Mouse (Mus musculus) intestine, postnatal 0 days (tissue): Measurements from ENCODE around the gene Btk. TPM values are rescaled to one million over a fixed set of nuclear protein-coding genes. Genes with fewer than 3 reads are reported as not detected.
"Not testable (repeated sequence)": the region's sequence is repeated elsewhere in the genome, so short reads cannot be mapped to it uniquely, and the experiment has no call there.

Experiments used
- ATAC-seq: fragments of 200-750 bp; cut with Nextera tagmentation; 2 replicates; pipeline ENCODE4 v1.8.0; 2017; ENCODE audit warnings: mild to moderate bottlenecking, moderate TSS enrichment, moderate library complexity
- H3K27ac ChIP-seq: fragments of 300-500 bp; sonication (generic); 2 replicates; pipeline ENCODE4 v1.5.1; 2014; ENCODE audit warnings: mild to moderate bottlenecking, low read depth, low read length, moderate library complexity
- H3K27me3 ChIP-seq: fragments of 300-500 bp; sonication (generic); replicated peaks from 2 replicates; pipeline ENCODE4 v1.6.1; 2014; ENCODE audit warnings: low read length, mixed read lengths; ENCODE audit not compliant: control insufficient read depth, insufficient read depth
- H3K36me3 ChIP-seq: fragments of 300-500 bp; sonication (generic); 2 replicates; pipeline ENCODE4 v1.6.1; 2014; ENCODE audit warnings: mild to moderate bottlenecking, moderate library complexity; ENCODE audit not compliant: control insufficient read depth, insufficient read depth
- H3K4me1 ChIP-seq: fragments of 300-500 bp; sonication (generic); replicated peaks from 2 replicates; pipeline ENCODE4 v1.6.1; 2014; ENCODE audit warnings: antibody characterized with exemption, low read length, mixed read lengths; ENCODE audit not compliant: control insufficient read depth, insufficient read depth
- H3K4me2 ChIP-seq: fragments of 300-500 bp; sonication (generic); replicated peaks from 2 replicates; pipeline ENCODE4 v1.6.1; 2014; ENCODE audit warnings: low read depth, mild to moderate bottlenecking, moderate library complexity
- H3K4me3 ChIP-seq: fragments of 300-500 bp; sonication (generic); 2 replicates; pipeline ENCODE4 v1.5.1; 2014; ENCODE audit warnings: low read depth, low read length
- H3K9ac ChIP-seq: fragments of 300-500 bp; sonication (generic); 2 replicates; pipeline ENCODE4 v1.6.1; 2014; ENCODE audit warnings: mild to moderate bottlenecking, low read depth, low read length
- H3K9me3 ChIP-seq: fragments of 300-500 bp; sonication (generic); 2 replicates; pipeline ENCODE4 v1.6.1; 2016; ENCODE audit warnings: mixed run types; ENCODE audit not compliant: control insufficient read depth
- CTCF ChIP-seq: sonication (generic); IDR thresholded peaks from 2 replicates; pipeline ENCODE4 v1.5.1; 2016; ENCODE audit warnings: low read depth, mild to moderate bottlenecking, control low read depth, antibody characterized with exemption, moderate library complexity
- WGBS: fragments of 180-500 bp; shearing (Covaris S2); extraction: QIAGEN DNeasy Blood & Tissue Kit; methylation state at CpG from one replicate; pipeline ENCODE4 v1.1.7; 2014; 5-methylcytosine and 5-hydroxymethylcytosine counted together
- polyA plus RNA-seq: library from polyadenylated mRNA; unstranded; fragments of >200 nt; fragmentation: Nextera tagmentation; extraction: Ambion mirVana; gene quantifications from 2 replicates; pipeline ENCODE4 v1.2.1, GENCODE M21; 2015

The Btk gene
- polyA plus RNA-seq, 1 experiment from 2014 or later: 0.83 TPM

DNA sequence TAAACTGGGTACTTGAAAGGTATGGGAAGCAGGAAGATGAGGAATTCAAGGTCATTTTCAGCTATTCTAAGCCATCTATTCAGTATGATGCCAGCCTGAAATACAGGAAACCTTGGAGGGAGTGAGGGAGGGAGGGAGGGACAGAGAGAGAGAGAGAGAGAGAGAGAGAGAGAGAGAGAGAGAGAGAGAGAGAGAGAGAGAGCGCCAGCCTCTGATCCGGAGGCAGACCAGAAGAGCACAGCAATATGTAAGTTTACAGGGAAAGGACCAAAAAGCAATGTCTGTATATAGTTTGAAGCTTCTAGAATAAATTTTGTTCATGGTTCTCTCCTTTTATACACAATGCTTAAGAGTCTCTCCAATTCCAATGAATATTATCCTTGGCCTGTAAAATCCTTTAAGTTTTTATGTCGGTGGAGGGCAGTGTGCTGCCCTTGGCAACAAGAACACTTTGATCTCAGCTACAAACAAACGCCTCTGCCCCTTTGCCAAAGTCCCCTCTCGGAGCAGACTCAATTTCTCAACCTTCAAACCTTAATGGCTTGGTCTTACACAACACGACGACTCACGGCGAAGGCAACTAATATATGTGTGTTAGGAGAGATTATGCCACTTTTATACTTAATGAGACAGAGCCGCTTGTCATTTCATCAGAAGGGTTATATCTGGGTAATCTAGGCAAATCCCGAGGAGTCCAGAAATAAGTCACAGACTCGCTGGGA, 42.8 kb downstream of the Btk start:
- no peak for TF ChIP-seq CTCF
- peak overlapping the region; percentile 51; the same call in 1 of the 2 replicates for H3K9ac ChIP-seq
- 28% methylated on average over 12 of the region's 12 CpGs for WGBS
- peak overlapping the region; percentile 87 for H3K27ac ChIP-seq
- ATAC-seq: peak; percentile 39
- H3K4me3 ChIP-seq: peak overlapping the region; percentile 52
- H3K9me3 ChIP-seq: no peaks in the 10 kb centered on the region
- no peaks in the 10 kb centered on the region for H3K36me3 ChIP-seq
- peak overlapping the region; percentile 69 for H3K4me2 ChIP-seq
- H3K4me1 ChIP-seq: no peaks in the 10 kb centered on the region
- no peaks in the 10 kb centered on the region for H3K27me3 ChIP-seq

DNA sequence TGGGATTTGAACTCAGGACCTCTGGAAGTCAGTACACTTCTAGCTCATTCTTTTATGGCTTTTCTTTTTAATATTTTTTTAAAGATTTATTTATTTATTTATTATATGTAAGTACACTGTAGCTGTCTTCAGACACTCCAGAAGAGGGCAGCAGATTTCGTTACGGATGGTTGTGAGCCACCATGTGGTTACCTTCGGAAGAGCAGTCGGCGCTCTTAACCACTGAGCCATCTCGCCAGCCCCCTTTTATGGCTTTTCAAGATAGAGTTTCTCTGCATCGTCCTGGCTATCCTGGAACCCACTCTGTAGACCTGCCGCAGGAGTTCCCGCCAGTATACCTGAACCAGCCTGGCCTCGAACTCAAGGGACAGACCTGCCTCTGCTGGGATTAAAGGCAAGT, 43.6 kb downstream of the Btk start:
- H3K27ac ChIP-seq, H3K4me1 ChIP-seq, H3K9ac ChIP-seq, ATAC-seq, H3K36me3 ChIP-seq, H3K27me3 ChIP-seq, H3K9me3 ChIP-seq: not testable (repeated sequence)
- TF ChIP-seq CTCF: peak; percentile 52
- Histone ChIP-seq H3K4me3 (0 out of 2 replicates have a peak overlapping the region, but pooled peaks have one; percentile 52), H3K4me2 (peak overlapping the region; percentile 69; the same call in 1 of the 2 replicates)
- 77% methylated on average over 10 of the region's 10 CpGs for WGBS

DNA sequence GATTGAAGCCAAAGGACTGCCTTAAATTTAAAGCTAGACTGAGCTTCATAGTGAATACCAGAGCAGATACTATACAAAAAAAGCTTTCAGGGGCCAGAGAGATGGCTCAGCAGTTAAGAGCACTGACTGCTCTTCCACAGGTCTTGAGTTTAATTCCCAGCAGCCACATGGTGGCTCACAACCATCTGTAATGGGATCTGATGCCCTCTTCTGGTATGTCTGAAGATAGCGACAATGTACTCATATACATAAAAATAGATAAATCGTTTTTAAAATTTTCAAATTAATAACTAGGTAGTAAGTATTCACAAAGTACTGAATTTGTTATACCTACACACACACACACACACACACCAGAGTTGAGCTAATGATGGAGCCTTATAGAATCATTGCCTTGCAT, 50.0 kb downstream of the Btk start:
- Histone ChIP-seq H3K9me3 (no peaks in the 10 kb centered on the region), H3K27me3 (no peaks in the 10 kb centered on the region), H3K4me3 (no peak overlapping the region), H3K4me1 (no peaks in the 10 kb centered on the region), H3K27ac (no peak overlapping the region), H3K36me3 (no peaks in the 10 kb centered on the region), H3K9ac (no peak overlapping the region), H3K4me2 (no peak overlapping the region)
- no peak for TF ChIP-seq CTCF
- WGBS: 77% methylated on average over 2 of the region's 2 CpGs
- no peak for ATAC-seq

DNA sequence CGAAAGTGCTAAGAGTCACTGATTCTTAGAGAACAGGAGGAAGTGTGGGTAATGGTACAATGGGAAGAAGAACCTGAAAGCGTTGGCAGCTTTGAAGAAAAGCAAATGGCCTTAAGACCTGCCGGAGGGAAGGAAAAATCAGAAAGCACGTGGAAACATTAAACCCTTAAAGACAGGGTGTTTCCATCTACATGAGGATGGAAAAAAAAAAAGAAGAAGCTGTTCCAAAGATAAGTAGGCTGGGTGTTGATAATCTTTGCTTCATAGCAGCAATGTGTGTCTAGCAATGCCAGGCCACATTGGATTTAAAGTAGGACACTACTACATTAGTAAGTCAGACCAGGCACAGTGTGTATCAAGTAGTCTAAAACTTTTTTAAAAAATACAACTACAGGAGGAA, 58.1 kb downstream of the Btk start:
- no peak overlapping the region for H3K4me3 ChIP-seq
- no peak for ATAC-seq
- TF ChIP-seq CTCF: no peak
- H3K9ac ChIP-seq: no peak overlapping the region
- H3K27me3 ChIP-seq: no peaks in the 10 kb centered on the region
- H3K4me2 ChIP-seq: no peak overlapping the region
- no peaks in the 10 kb centered on the region for H3K9me3 ChIP-seq
- WGBS: 77% methylated on average over 4 of the region's 4 CpGs
- no peaks in the 10 kb centered on the region for H3K4me1 ChIP-seq
- no peaks in the 10 kb centered on the region for H3K36me3 ChIP-seq
- no peak overlapping the region for H3K27ac ChIP-seq

DNA sequence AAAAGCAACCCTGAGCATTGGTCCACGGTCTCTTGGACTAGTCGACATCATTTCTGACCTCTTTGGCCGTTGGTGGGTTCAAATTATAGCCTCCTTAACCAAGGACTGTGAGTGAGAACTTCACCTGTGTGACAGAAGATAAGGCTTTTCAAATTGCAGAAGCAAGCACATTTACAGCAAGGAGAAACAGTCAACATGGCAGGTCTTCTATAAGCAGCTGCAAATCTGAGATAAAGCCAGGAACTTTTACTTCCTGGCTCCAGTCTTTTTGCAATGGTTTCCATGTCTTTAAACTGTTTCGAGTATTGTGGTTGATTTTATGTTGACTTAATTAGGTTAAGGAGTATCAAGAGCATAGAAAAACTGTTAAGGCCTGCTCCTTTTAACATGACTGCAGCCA, 59.6 kb downstream of the Btk start:
- WGBS: 69% methylated on average over 4 of the region's 4 CpGs

DNA sequence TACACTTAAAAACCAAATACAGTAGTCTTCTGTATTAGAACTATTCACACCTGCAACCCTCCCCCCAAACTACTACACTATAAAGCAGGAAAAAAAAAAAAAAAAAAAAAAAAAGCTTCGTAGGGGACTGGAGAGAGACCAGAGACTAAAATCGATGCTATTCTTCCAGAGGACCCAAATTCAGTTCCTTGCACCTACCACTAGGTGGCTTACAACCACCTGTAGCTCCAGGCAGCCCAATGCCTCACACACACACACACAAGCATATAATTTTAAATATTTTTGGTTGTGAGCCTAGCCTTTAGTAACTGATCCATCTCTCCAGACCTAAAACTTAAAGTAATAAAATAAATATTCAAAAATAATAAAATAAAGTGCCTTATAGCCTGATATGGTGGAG, 73.9 kb downstream of the Btk start:
- Histone ChIP-seq H3K4me1 (no peaks in the 10 kb centered on the region), H3K9me3 (no peaks in the 10 kb centered on the region), H3K4me3 (no peak overlapping the region), H3K4me2 (no peak overlapping the region), H3K36me3 (no peaks in the 10 kb centered on the region), H3K9ac (no peak overlapping the region), H3K27me3 (no peaks in the 10 kb centered on the region), H3K27ac (no peak overlapping the region)
- ATAC-seq: no peak
- TF ChIP-seq CTCF: peak; percentile 62
- WGBS: 37% methylated on average over 2 of the region's 2 CpGs

More for the DNA sequence above, 59.6 kb downstream of the Btk start:
- no peaks in the 10 kb centered on the region for H3K27me3 ChIP-seq
- TF ChIP-seq CTCF: no peak
- H3K4me3 ChIP-seq: no peak overlapping the region
- no peaks in the 10 kb centered on the region for H3K4me1 ChIP-seq
- ATAC-seq: no peak
- no peak overlapping the region for H3K27ac ChIP-seq
- H3K9me3 ChIP-seq: no peaks in the 10 kb centered on the region
- H3K9ac ChIP-seq: no peak overlapping the region
- H3K4me2 ChIP-seq: no peak overlapping the region
- no peaks in the 10 kb centered on the region for H3K36me3 ChIP-seq
